Mouse (Mus musculus) myocyte (in vitro differentiated cells): Measurements from ENCODE around the gene Fermt2. TPM values are rescaled to one million over a fixed set of nuclear protein-coding genes. Genes with fewer than 3 reads are reported as not detected.
"Not testable (repeated sequence)": the region's sequence is repeated elsewhere in the genome, so short reads cannot be mapped to it uniquely, and the experiment has no call there.

ENCODE experiments used
- H3K27me3 ChIP-seq: one replicate; pipeline ENCODE4 v1.6.1; 2011; ENCODE audit not compliant: control insufficient read depth, insufficient read depth, insufficient read length
- H3K36me3 ChIP-seq: one replicate; pipeline ENCODE4 v1.6.1; 2011; ENCODE audit not compliant: control insufficient read depth, insufficient read depth
- H3K4me2 ChIP-seq: one replicate; pipeline ENCODE4 v1.6.1; 2011; ENCODE audit warnings: low read depth, control low read depth
- H3K4me3 ChIP-seq: one replicate; pipeline ENCODE4 v1.5.1; 2011; ENCODE audit warnings: mild to moderate bottlenecking, control low read depth, moderate library complexity
- H3K79me2 ChIP-seq: one replicate; pipeline ENCODE4 v1.6.1; 2011; ENCODE audit not compliant: control insufficient read depth, insufficient read depth
- H3ac ChIP-seq: one replicate; pipeline ENCODE4 v1.6.1; 2011; ENCODE audit not compliant: control insufficient read depth, insufficient read length
- CEBPB ChIP-seq: IDR thresholded peaks from 2 replicates; pipeline ENCODE4 v1.6.1; 2011; ENCODE audit warnings: mild to moderate bottlenecking, moderate library complexity; ENCODE audit not compliant: poor library complexity, insufficient read depth, severe bottlenecking
- E2F4 ChIP-seq: IDR thresholded peaks from one replicate; pipeline ENCODE4 v1.6.1; 2011; ENCODE audit warnings: mild to moderate bottlenecking, control low read depth, moderate library complexity; ENCODE audit not compliant: insufficient read depth
- MAX ChIP-seq: IDR thresholded peaks from one replicate; pipeline ENCODE4 v1.6.1; 2011; ENCODE audit warnings: low read depth, mild to moderate bottlenecking, control low read depth
- MYOD1 ChIP-seq, 3 experiments: IDR thresholded peaks; one replicate each; pipeline ENCODE4 v1.6.1; 2011; ENCODE audit warnings: control low read depth in 2 of 3, low read depth in 2 of 3, mild to moderate bottlenecking in 2 of 3, moderate library complexity in 1 of 3; ENCODE audit not compliant: insufficient read length in 2 of 3, control insufficient read depth in 1 of 3
- MYOG ChIP-seq, 3 experiments: IDR thresholded peaks; one replicate each; pipeline ENCODE4 v1.6.1; 2011; ENCODE audit warnings: control low read depth in 2 of 3, low read depth in 2 of 3, mild to moderate bottlenecking in 2 of 3; ENCODE audit not compliant: insufficient read length in 2 of 3, control insufficient read depth in 1 of 3, insufficient read depth in 1 of 3
- POLR2A ChIP-seq: IDR thresholded peaks from one replicate; pipeline ENCODE4 v1.6.1; 2011; ENCODE audit warnings: low read depth, mild to moderate bottlenecking, control low read depth, moderate library complexity; ENCODE audit not compliant: insufficient read length
- POLR2AphosphoS2 ChIP-seq: IDR thresholded peaks from one replicate; pipeline ENCODE4 v1.6.1; 2011; ENCODE audit warnings: low read depth, control low read depth; ENCODE audit not compliant: insufficient read length
- REST ChIP-seq: IDR thresholded peaks from one replicate; pipeline ENCODE4 v1.6.1; 2011; ENCODE audit warnings: mild to moderate bottlenecking, control low read depth, moderate library complexity; ENCODE audit not compliant: insufficient read depth, insufficient read length
- SRF ChIP-seq: IDR thresholded peaks from one replicate; pipeline ENCODE4 v1.6.1; 2011; ENCODE audit warnings: low read depth; ENCODE audit not compliant: control insufficient read depth, insufficient read length
- TCF12 ChIP-seq: IDR thresholded peaks from one replicate; pipeline ENCODE4 v1.6.1; 2011; ENCODE audit warnings: mild to moderate bottlenecking, control low read depth; ENCODE audit not compliant: poor library complexity, insufficient read depth, severe bottlenecking
- TCF3 ChIP-seq: IDR thresholded peaks from one replicate; pipeline ENCODE4 v1.6.1; 2011; ENCODE audit warnings: low read depth, control low read depth; ENCODE audit not compliant: insufficient read length
- USF1 ChIP-seq: IDR thresholded peaks from one replicate; pipeline ENCODE4 v1.6.1; 2011; ENCODE audit warnings: low read depth, mild to moderate bottlenecking, control low read depth, moderate library complexity
- polyA plus RNA-seq: library from polyadenylated mRNA; unstranded; fragments of >200 nt; fragmentation: generic; extraction: Trizol; gene quantifications from one replicate; pipeline ENCODE4 v1.2.1, GENCODE M21; 2012; ENCODE audit warnings: missing spikeins

Fermt2 gene
- polyA plus RNA-seq, 1 experiment = 37.9 TPM

DNA sequence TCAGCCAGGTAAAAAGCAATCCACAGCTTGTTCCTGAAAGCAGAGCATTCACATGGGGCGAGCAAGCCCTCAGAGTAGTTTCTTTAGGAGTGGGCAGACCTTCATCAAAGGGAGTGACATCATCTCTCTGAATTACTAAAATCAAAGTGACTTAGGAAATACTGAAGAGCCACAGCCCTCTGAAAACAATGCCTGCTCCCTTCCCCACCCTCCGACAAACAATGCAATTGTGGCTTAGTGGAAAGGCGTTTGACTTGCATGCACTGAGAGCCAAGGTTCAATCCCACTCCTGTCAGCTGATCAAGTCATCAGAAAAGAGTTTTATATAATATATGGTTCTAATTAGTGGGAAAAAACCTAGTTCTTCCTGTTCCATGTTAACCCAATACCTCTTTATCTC is 26.0 kb downstream of the Fermt2 start:
- H3K4me3 ChIP-seq = no peak overlapping the region
- H3K79me2 ChIP-seq = peaks cover 71% of the 10 kb centered on the region
- H3ac ChIP-seq = no peak overlapping the region
- no peaks in the 10 kb centered on the region for H3K27me3 ChIP-seq
- peaks cover 22% of the 10 kb centered on the region for H3K36me3 ChIP-seq
- H3K4me2 ChIP-seq = no peak overlapping the region
- no peak for TF ChIP-seq MAX
- TF ChIP-seq POLR2AphosphoS2 = no peak
- no peak for TF ChIP-seq REST
- no peak for TF ChIP-seq TCF3
- no peak for TF ChIP-seq MYOG (IDR thresholded peaks at IDR 0.05; ENCODE audit: control insufficient read depth in 1 of 3, insufficient read depth in 1 of 3, insufficient read length in 2 of 3, low read depth in 2 of 3)
- no peak for TF ChIP-seq E2F4
- no peak for TF ChIP-seq MYOD1 (IDR thresholded peaks at IDR 0.05; ENCODE audit: control insufficient read depth in 1 of 3, insufficient read length in 2 of 3, low read depth in 2 of 3)
- no peak for TF ChIP-seq USF1

DNA sequence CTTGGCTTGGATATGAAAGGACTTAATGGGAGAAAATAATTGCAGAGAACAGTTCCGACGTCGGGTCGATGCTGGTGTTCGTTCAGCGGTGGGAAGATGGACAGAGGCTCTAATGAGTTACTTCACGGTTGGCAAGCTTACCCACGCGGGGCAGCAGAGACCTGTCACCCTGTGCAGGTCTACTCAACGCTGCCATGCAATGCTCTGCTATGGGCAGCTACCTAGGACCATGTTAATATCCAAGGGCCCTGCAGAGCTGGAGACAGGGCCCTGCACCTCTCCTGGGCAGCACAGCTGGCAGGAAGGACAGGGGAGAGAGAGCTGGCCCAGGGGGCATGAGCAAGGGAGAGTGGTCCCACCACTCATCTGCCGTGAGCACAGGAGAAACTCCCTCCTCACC is 29.9 kb downstream of the Fermt2 start:
- Histone ChIP-seq H3ac (no peak overlapping the region), H3K36me3 (peaks cover 24% of the 10 kb centered on the region), H3K27me3 (no peaks in the 10 kb centered on the region), H3K4me2 (no peak overlapping the region), H3K4me3 (no peak overlapping the region), H3K79me2 (peaks cover 75% of the 10 kb centered on the region)
- TF ChIP-seq POLR2AphosphoS2 (no peak), TCF3 (no peak), TCF12 (no peak), MYOG (IDR thresholded peaks at IDR 0.05; ENCODE audit: control insufficient read depth in 1 of 3, insufficient read depth in 1 of 3, insufficient read length in 2 of 3, low read depth in 2 of 3) (no peak)

DNA sequence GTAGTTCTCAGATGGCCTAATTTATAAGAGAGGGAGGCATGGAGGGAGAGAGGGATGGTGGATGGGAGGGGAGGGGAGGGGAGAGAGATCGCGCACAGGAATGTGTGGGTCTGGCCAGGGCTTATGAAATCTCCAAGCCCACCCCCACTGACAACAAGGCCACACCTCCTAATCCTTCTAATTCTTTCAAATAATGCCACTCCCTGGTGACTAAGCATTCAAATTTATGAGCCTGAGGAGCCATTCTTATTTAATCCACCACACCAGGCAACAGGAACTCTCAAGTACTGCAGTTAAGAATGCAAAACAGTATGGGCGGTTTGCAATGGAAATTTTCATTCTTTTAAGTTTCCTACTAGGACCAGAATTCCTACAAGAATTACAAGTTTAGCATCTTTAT is 32.8 kb downstream of the Fermt2 start:
- TF ChIP-seq E2F4 (no peak), USF1 (no peak), POLR2A (no peak), CEBPB (no peak), MYOG (IDR thresholded peaks at IDR 0.05; ENCODE audit: control insufficient read depth in 1 of 3, insufficient read depth in 1 of 3, insufficient read length in 2 of 3, low read depth in 2 of 3) (no peak), SRF (no peak), MYOD1 (IDR thresholded peaks at IDR 0.05; ENCODE audit: control insufficient read depth in 1 of 3, insufficient read length in 2 of 3, low read depth in 2 of 3) (no peak), POLR2AphosphoS2 (no peak), REST (no peak), MAX (no peak), TCF3 (no peak), TCF12 (no peak)
- H3K4me2 ChIP-seq = no peak overlapping the region
- H3ac ChIP-seq = no peak overlapping the region
- H3K27me3 ChIP-seq = no peaks in the 10 kb centered on the region
- H3K79me2 ChIP-seq = peaks cover 70% of the 10 kb centered on the region
- H3K36me3 ChIP-seq = peaks cover 26% of the 10 kb centered on the region
- no peak overlapping the region for H3K4me3 ChIP-seq

DNA sequence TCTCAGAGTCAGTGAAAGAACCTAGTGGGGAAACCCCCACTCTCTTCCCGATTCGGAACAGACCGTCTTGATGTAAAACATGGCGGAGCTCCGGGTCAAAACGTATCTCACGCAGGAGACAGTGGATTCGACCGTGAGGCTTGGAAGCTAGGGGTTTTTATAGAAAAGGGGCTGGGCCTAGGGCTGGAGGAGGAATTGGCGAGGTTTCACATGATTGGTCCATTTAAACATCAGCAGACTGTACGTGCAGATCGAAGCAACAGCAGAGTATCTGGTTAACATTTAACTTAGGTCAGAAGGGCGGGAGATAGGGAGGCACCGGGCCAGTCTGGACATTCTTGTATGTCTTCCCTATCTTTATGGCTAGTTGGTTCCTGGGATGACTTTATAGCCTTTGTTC is 34.1 kb downstream of the Fermt2 start:
- peaks cover 23% of the 10 kb centered on the region for H3K36me3 ChIP-seq
- H3K4me2 ChIP-seq, H3K4me3 ChIP-seq, H3ac ChIP-seq, H3K27me3 ChIP-seq: not testable (repeated sequence)
- peaks cover 68% of the 10 kb centered on the region for H3K79me2 ChIP-seq

DNA sequence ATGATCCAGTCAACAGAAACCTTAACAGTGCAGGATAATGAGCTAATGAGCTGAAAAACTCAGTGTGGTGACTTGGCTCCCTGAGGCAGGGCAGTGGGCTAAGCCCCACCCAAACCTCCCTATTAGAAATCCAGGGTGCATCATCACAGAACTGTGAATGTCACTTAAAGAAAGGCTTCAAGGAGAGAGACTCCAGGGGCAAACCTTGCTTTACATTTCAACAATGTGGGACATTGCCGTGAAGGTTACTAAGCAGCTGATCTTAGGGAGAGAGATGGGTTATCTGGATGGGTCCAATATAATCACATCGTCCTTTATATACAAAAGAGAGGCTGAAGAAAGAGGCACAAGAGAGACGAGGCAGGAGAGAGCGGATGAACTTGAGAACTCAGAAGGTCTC is 36.0 kb downstream of the Fermt2 start:
- TF ChIP-seq REST (no peak), POLR2A (no peak), POLR2AphosphoS2 (no peak), MAX (no peak), TCF12 (no peak), TCF3 (no peak), E2F4 (no peak), SRF (no peak), CEBPB (no peak), USF1 (no peak), MYOG (IDR thresholded peaks at IDR 0.05; ENCODE audit: control insufficient read depth in 1 of 3, insufficient read depth in 1 of 3, insufficient read length in 2 of 3, low read depth in 2 of 3) (no peak), MYOD1 (IDR thresholded peaks at IDR 0.05; ENCODE audit: control insufficient read depth in 1 of 3, insufficient read length in 2 of 3, low read depth in 2 of 3) (no peak)
- Histone ChIP-seq H3K36me3 (peaks cover 15% of the 10 kb centered on the region), H3K79me2 (peaks cover 74% of the 10 kb centered on the region), H3K4me2 (no peak overlapping the region), H3K27me3 (no peaks in the 10 kb centered on the region), H3ac (no peak overlapping the region), H3K4me3 (no peak overlapping the region)

DNA sequence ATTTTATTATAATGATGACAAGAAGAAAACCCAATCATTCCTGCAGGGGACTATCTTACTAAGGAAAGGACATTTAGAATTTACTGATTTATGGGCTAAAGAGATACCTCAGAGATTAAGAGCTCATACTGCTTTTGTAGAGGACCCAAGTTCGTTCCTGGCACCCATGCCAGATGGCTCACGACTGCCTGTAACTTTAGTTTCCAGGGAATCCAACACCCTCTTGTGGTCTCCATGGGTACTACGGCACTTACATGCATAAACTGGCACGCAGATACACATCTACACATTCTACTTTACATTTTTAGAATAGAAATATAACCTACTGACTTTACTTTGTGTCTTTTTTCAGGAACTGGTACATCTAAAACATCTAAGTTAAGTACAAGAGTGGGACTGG is 37.2 kb downstream of the Fermt2 start:
- no peaks in the 10 kb centered on the region for H3K27me3 ChIP-seq
- H3K4me2 ChIP-seq = peak overlapping the region; percentile 57
- H3K79me2 ChIP-seq = peaks cover 65% of the 10 kb centered on the region
- TF ChIP-seq TCF12 (no peak), TCF3 (no peak), MYOG (IDR thresholded peaks at IDR 0.05; ENCODE audit: control insufficient read depth in 1 of 3, insufficient read depth in 1 of 3, insufficient read length in 2 of 3, low read depth in 2 of 3) (no peak), POLR2AphosphoS2 (no peak), SRF (no peak), USF1 (no peak), REST (no peak), CEBPB (no peak), MYOD1 (IDR thresholded peaks at IDR 0.05; ENCODE audit: control insufficient read depth in 1 of 3, insufficient read length in 2 of 3, low read depth in 2 of 3) (no peak), POLR2A (no peak), MAX (no peak), E2F4 (no peak)
- H3K36me3 ChIP-seq = peaks cover 10% of the 10 kb centered on the region
- H3K4me3 ChIP-seq = no peak overlapping the region
- no peak overlapping the region for H3ac ChIP-seq
